Mouse (Mus musculus) lung, postnatal 0 days (tissue): ENCODE results near the gene Tle3. TPM values are rescaled to one million over a fixed set of nuclear protein-coding genes. Genes with fewer than 3 reads are reported as not detected.
A peak's percentile ranks its signal among the peaks of the same experiment; 100 is the strongest.

Source experiments
- ATAC-seq: fragments of 200-750 bp; cut with Nextera tagmentation; 2 replicates; pipeline ENCODE4 v1.8.0; 2017; ENCODE audit warnings: moderate library complexity
- DNase-seq: peaks from one replicate; pipeline ENCODE4 v3.0.0-alpha.2; 2016; ENCODE audit warnings: low spot score
- H3K27ac ChIP-seq: fragments of 300-500 bp; sonication (generic); 2 replicates; pipeline ENCODE4 v1.5.1; 2014; ENCODE audit warnings: antibody characterized with exemption, mild to moderate bottlenecking, low read length, mixed read lengths
- H3K27me3 ChIP-seq: fragments of 300-500 bp; sonication (generic); replicated peaks from 2 replicates; pipeline ENCODE4 v1.6.1; 2014; ENCODE audit warnings: low read length, mixed read lengths; ENCODE audit not compliant: insufficient read depth
- H3K36me3 ChIP-seq: fragments of 300-500 bp; sonication (generic); 2 replicates; pipeline ENCODE4 v1.6.1; 2014; ENCODE audit warnings: low read length, mixed read lengths; ENCODE audit not compliant: insufficient read depth
- H3K4me1 ChIP-seq: fragments of 300-500 bp; sonication (generic); 2 replicates; pipeline ENCODE4 v1.6.1; 2014; ENCODE audit warnings: antibody characterized with exemption, low read depth, low read length, mixed read lengths; ENCODE audit not compliant: insufficient read depth
- H3K4me2 ChIP-seq: fragments of 300-500 bp; sonication (generic); replicated peaks from 2 replicates; pipeline ENCODE4 v1.6.1; 2014; ENCODE audit warnings: low read depth, mild to moderate bottlenecking, low read length, moderate library complexity, mixed read lengths
- H3K4me3 ChIP-seq: fragments of 300-500 bp; sonication (generic); 2 replicates; pipeline ENCODE4 v1.5.1; 2014; ENCODE audit warnings: low read depth, low read length
- H3K9ac ChIP-seq: fragments of 300-500 bp; sonication (generic); replicated peaks from 2 replicates; pipeline ENCODE4 v1.6.1; 2014; ENCODE audit warnings: low read depth, mild to moderate bottlenecking
- H3K9me3 ChIP-seq: fragments of 300-500 bp; sonication (generic); 2 replicates; pipeline ENCODE4 v1.6.1; 2016; ENCODE audit warnings: low read length, mixed read lengths
- CTCF ChIP-seq: IDR thresholded peaks from 2 replicates; pipeline ENCODE4 v1.5.1; 2016; ENCODE audit warnings: antibody characterized with exemption, mild to moderate bottlenecking
- EP300 ChIP-seq: IDR thresholded peaks from 2 replicates; pipeline ENCODE4 v1.6.1; 2016; ENCODE audit warnings: antibody characterized with exemption, mild to moderate bottlenecking, control low read depth
- WGBS: fragments of 180-500 bp; shearing (Covaris S2); extraction: QIAGEN DNeasy Blood & Tissue Kit; methylation state at CpG from one replicate; pipeline ENCODE4 v1.1.7; 2014; 5-methylcytosine and 5-hydroxymethylcytosine counted together
- polyA plus RNA-seq: library from polyadenylated mRNA; unstranded; fragments of >200 nt; fragmentation: Nextera tagmentation; extraction: Ambion mirVana; gene quantifications from 2 replicates; pipeline ENCODE4 v1.2.1, GENCODE M21; 2015

Gene Tle3
- polyA plus RNA-seq, 1 experiment from 2014 or later: 16.2 TPM

DNA sequence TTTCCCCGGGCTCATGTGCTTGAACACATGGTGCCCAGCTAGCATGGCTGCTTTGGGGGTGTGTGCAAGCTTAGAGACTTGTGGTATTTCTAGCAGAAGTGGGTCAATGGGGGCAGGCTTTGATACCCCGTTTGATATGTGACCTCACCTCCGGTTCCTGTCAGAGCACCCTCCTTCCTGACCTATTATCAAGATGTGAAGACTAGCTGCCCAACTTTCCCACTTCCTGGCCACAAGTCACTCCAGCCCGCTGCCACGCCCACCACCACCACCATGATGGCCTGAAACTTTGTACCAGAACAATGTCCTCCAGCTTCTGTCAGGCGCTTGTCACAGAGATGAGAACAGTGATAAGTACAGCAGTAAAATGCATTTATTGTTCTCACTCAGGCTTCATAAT is 54.9 kb downstream of the Tle3 start:
- TF ChIP-seq CTCF: no peak
- no peak for DNase-seq
- no peaks in the 10 kb centered on the region for H3K4me1 ChIP-seq
- no peak overlapping the region for H3K27ac ChIP-seq
- ATAC-seq: no peak
- WGBS: 58% methylated on average over 6 of the region's 6 CpGs
- H3K27me3 ChIP-seq: no peaks in the 10 kb centered on the region
- no peak overlapping the region for H3K9ac ChIP-seq
- H3K4me2 ChIP-seq: no peak overlapping the region
- H3K36me3 ChIP-seq: no peaks in the 10 kb centered on the region
- no peaks in the 10 kb centered on the region for H3K9me3 ChIP-seq
- H3K4me3 ChIP-seq: no peak overlapping the region

DNA sequence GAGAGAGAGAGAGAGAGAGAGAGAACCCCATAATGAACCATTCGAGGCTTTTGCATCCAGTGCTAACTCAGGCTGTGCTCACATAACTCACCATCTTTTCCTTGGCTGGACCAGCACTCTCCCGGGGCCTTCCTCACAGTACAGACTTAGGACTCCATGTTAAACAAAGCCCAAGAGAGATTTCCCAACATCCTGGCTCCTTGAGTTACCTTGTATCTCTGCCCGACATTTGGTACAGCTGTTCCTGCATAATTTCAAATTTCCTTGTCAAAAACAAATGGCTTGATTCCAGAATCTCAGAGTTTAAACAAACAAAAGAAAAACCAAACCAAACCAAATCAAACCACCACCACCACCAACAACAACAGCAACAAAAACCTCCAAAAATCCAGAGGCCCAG is 55.7 kb downstream of the Tle3 start:
- no peak for TF ChIP-seq CTCF
- no peak for TF ChIP-seq EP300
- 55% methylated on average over 3 of the region's 3 CpGs for WGBS

DNA sequence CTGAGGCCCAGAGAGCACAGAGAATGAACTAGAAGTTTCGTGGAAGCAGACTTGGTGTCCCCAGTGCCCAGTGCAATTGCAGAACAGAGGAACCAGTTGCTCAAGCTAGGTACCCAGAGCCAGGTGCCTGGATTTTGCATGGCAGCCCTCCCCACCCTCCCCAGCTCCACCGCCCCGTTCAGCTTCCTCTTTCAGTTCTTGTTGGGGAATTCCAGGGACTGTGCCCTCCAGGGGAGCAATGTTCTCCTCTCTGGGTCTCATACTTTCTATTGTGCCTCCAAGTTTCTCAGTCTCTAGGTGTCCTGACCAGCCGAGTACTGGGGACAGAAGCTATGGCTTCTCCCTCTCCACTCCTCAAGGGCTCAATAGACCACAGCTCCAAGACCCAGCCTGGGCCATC is 59.7 kb downstream of the Tle3 start:
- H3K4me1 ChIP-seq: no peaks in the 10 kb centered on the region
- 88% methylated on average over 4 of the region's 4 CpGs for WGBS
- DNase-seq: no peak
- H3K9ac ChIP-seq: no peak overlapping the region
- H3K4me3 ChIP-seq: no peak overlapping the region
- H3K36me3 ChIP-seq: no peaks in the 10 kb centered on the region
- ATAC-seq: no peak
- no peak overlapping the region for H3K4me2 ChIP-seq
- no peak for TF ChIP-seq CTCF
- no peak for TF ChIP-seq EP300
- H3K27me3 ChIP-seq: peaks cover 13% of the 10 kb centered on the region; the same call in 1 of the 2 replicates
- no peaks in the 10 kb centered on the region for H3K9me3 ChIP-seq
- no peak overlapping the region for H3K27ac ChIP-seq

More for the DNA sequence above, 55.7 kb downstream of the Tle3 start:
- no peaks in the 10 kb centered on the region for H3K9me3 ChIP-seq
- no peak overlapping the region for H3K9ac ChIP-seq
- 0 out of 2 replicates have a peak, but pooled peaks cover 4% of the 10 kb centered on the region for H3K27me3 ChIP-seq
- H3K36me3 ChIP-seq: no peaks in the 10 kb centered on the region
- ATAC-seq (no peak), DNase-seq (no peak)
- H3K4me2 ChIP-seq: no peak overlapping the region
- H3K4me1 ChIP-seq: no peaks in the 10 kb centered on the region
- H3K4me3 ChIP-seq: no peak overlapping the region
- H3K27ac ChIP-seq: no peak overlapping the region

DNA sequence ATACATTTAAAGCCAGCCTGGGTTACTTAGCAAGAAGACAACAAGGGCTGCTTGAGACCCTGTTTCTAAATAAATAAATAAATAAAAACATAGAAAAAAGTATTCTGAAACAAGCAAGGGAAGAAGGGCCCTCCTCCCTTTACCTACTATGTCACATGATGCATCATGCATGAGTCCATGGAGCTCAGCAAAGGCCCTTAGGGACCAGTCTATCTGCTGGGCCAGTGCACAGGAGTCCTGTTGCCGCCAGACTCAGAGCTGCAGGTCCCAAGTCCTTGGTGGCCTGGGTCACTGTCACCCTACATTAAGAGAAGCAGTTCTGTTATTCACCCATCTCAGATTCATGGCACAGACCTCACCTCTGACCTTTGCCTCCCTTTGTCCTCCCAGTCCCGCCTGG is 61.0 kb downstream of the Tle3 start:
- DNase-seq (no peak), ATAC-seq (no peak)
- Histone ChIP-seq H3K27me3 (peaks cover 18% of the 10 kb centered on the region), H3K36me3 (no peaks in the 10 kb centered on the region), H3K9me3 (no peaks in the 10 kb centered on the region), H3K27ac (no peak overlapping the region), H3K4me1 (no peaks in the 10 kb centered on the region), H3K9ac (no peak overlapping the region), H3K4me3 (no peak overlapping the region), H3K4me2 (no peak overlapping the region)
- 72% methylated on average over 2 of the region's 2 CpGs for WGBS
- TF ChIP-seq CTCF (no peak), EP300 (no peak)

DNA sequence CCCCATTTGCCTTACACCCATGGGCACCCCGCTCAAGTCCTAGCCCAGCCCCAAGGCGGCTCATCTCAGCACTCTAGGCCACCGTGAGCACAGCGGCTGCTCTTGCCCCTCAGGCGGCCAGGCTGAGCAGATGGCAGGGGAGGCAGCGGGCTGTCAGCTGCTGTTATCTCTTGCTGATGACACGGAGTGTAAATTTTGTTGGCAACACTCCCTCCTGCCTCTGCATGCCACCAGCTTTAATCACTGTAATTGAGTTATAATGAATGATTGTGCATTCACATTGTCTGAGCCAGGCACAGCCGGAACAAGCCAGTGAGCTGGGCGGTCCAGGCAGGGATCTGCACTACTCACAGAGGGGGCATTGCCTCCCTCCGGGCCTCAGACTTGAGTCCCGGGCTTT is 61.9 kb downstream of the Tle3 start:
- Histone ChIP-seq H3K4me1 (no peaks in the 10 kb centered on the region), H3K9me3 (no peaks in the 10 kb centered on the region), H3K27ac (no peak overlapping the region), H3K4me3 (no peak overlapping the region), H3K4me2 (no peak overlapping the region), H3K36me3 (no peaks in the 10 kb centered on the region), H3K9ac (no peak overlapping the region), H3K27me3 (peaks cover 23% of the 10 kb centered on the region)
- TF ChIP-seq EP300 (no peak), CTCF (no peak)
- ATAC-seq (no peak), DNase-seq (no peak)
- WGBS: 47% methylated on average over 11 of the region's 11 CpGs

DNA sequence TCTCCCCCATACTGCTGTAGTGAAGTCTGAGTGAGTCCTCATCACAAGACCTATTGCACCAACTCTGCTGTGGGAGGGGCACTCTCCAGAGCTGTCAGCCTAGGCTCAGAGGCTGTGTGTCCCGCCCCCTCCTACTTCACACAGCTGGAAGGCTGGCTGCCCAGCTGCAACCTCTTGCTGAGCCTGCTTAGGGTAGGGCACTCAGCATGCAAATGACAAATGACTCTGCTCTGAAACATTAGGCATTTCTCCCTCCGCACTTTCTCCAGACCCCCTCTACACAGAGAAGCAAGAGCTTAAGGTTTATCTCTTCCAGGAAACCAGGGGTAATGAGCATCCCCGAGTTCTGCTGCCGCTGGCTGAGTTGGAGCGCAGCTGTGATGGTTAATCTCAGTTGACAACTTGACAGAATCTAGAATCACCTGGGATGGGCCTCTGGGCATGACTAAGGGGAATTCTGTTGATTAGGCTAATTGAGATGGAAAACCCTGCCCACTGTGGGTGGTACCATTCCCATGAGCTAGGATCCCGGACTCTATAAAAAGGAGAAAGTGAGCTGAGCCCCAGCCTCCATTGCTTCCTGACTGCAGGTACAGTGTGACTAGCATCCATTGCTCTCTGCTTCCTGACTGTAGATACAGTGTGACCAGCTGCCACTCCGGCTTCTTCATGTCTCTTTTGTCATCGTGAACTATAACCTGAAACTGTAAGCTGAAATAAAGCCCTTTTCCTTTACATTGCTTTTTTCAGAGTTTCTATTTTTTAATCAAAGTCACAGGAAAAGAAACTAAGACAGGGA is 63.2 kb downstream of the Tle3 start:
- no peak for TF ChIP-seq CTCF
- no peak for TF ChIP-seq EP300
- Histone ChIP-seq H3K36me3 (no peaks in the 10 kb centered on the region), H3K9me3 (no peaks in the 10 kb centered on the region), H3K27ac (no peak overlapping the region), H3K4me3 (no peak overlapping the region), H3K27me3 (peaks cover 33% of the 10 kb centered on the region), H3K4me2 (no peak overlapping the region), H3K9ac (no peak overlapping the region), H3K4me1 (no peaks in the 10 kb centered on the region)
- DNase-seq (peak; percentile 92), ATAC-seq (peak; percentile 85)
- WGBS: 40% methylated on average over 8 of the region's 8 CpGs
